Comparison of ENCODE assay signal across 8 mouse cellular contexts in genomic region chr7:80197941-80198778, GRCm38 (mm10). TPM values are rescaled to one million over a fixed set of nuclear protein-coding genes. Genes with fewer than 3 reads are reported as not detected.
A peak's percentile ranks its signal among the peaks of the same experiment; 100 is the strongest.
DNase-seq lines count a peak whose midpoint lies in the region; ATAC-seq and TF ChIP-seq lines count a peak whose summit lies in the region.

No protein-coding gene starts in this region.

- peak; percentile 90 for ATAC-seq in forebrain, embryonic 14.5 days
- ATAC-seq in lung, embryonic 14.5 days (ENCODE audit: insufficient read depth) = peak; percentile 94

- 0 out of 2 replicates have a peak, but pooled peaks have one; percentile 14 for TF ChIP-seq POLR2A in olfactory bulb, adult 2 months (IDR thresholded peaks at IDR 0.05; ENCODE audit: insufficient read depth, low read depth, low read length)
- peak; percentile 66; the same call in 1 of the 2 replicates for TF ChIP-seq POLR2A in thymus, adult 2 months (IDR thresholded peaks at IDR 0.05; ENCODE audit: control insufficient read depth, extremely low read depth, insufficient read depth, low read length, poor library complexity)

- peak overlapping the region; percentile 83 for H3K4me2 ChIP-seq in forebrain, embryonic 14.5 days (ENCODE audit: low read length)
- H3K4me2 ChIP-seq in lung, embryonic 14.5 days = peak overlapping the region; percentile 95

- peak; percentile 64 for DNase-seq in cerebellum, adult 11 months
- peak; percentile 85 for DNase-seq in forebrain, embryonic 14.5 days (ENCODE audit: low spot score)
- peak; percentile 74 to 78 for DNase-seq in heart, postnatal 14 days
- peak; percentile 62 to 74 for DNase-seq in layer of hippocampus, adult 2 months (ENCODE audit: low spot score in 2 of 2)
- peak; percentile 93 for DNase-seq in lung, embryonic 14.5 days
- DNase-seq in thymus, adult 2 months = peak; percentile 74

- peaks cover 87% of the 10 kb centered on the region for H3K4me1 ChIP-seq in E14TG2a.4 (replicated peaks; ENCODE audit: low read depth, low read length)
- peaks cover 53% of the 10 kb centered on the region for H3K4me1 ChIP-seq in forebrain, embryonic 14.5 days (ENCODE audit: control insufficient read depth, insufficient read depth, low read length)
- H3K4me1 ChIP-seq in lung, embryonic 14.5 days (ENCODE audit: insufficient read depth) = peaks cover 15% of the 10 kb centered on the region
- peaks cover 50% of the 10 kb centered on the region for H3K4me1 ChIP-seq in olfactory bulb, adult 2 months (ENCODE audit: control insufficient read depth, insufficient read depth, low read length)
- peaks cover 57% of the 10 kb centered on the region for H3K4me1 ChIP-seq in thymus, adult 2 months (replicated peaks; ENCODE audit: control insufficient read depth, insufficient read depth, low read length)

- peak overlapping the region; percentile 84 for H3K9ac ChIP-seq in forebrain, embryonic 14.5 days (ENCODE audit: low read length)
- H3K9ac ChIP-seq in lung, embryonic 14.5 days = peak overlapping the region; percentile 74

- H3K27ac ChIP-seq in forebrain, embryonic 14.5 days (ENCODE audit: low read depth, low read length) = peak overlapping the region; percentile 96
- peak overlapping the region; percentile 95 for H3K27ac ChIP-seq in layer of hippocampus, adult 2 months
- H3K27ac ChIP-seq in lung, embryonic 14.5 days (ENCODE audit: low read depth) = peak overlapping the region; percentile 93
- H3K27ac ChIP-seq in olfactory bulb, adult 2 months (ENCODE audit: insufficient read depth, low read depth, low read length) = peak overlapping the region; percentile 72
- H3K27ac ChIP-seq in thymus, adult 2 months (ENCODE audit: control insufficient read depth, insufficient read depth, low read length) = peak overlapping the region; percentile 67

- no peak for TF ChIP-seq CTCF in E14TG2a.4 (conservative IDR thresholded peaks at IDR 0.05; ENCODE audit: low read length)
- no peak for TF ChIP-seq CTCF in layer of hippocampus, adult 2 months (conservative IDR thresholded peaks at IDR 0.05)
- no peak for TF ChIP-seq CTCF in lung, embryonic 14.5 days (IDR thresholded peaks at IDR 0.05; ENCODE audit: low read depth)
- no peak for TF ChIP-seq CTCF in olfactory bulb, adult 2 months (IDR thresholded peaks at IDR 0.05; ENCODE audit: insufficient read depth, low read depth, low read length)
- TF ChIP-seq CTCF in thymus, adult 2 months (IDR thresholded peaks at IDR 0.05; ENCODE audit: borderline replicate concordance, control insufficient read depth, extremely low read depth, insufficient read depth, low read length, poor library complexity) = no peak

- H3K4me3 ChIP-seq in E14TG2a.4 (replicated peaks; ENCODE audit: low read length) = peak overlapping the region; percentile 94
- peak overlapping the region; percentile 72 for H3K4me3 ChIP-seq in forebrain, embryonic 14.5 days (ENCODE audit: low read depth, low read length)
- peak overlapping the region; percentile 78 for H3K4me3 ChIP-seq in layer of hippocampus, adult 2 months
- peak overlapping the region; percentile 68 for H3K4me3 ChIP-seq in lung, embryonic 14.5 days (ENCODE audit: low read depth, low read length)
- H3K4me3 ChIP-seq in olfactory bulb, adult 2 months (ENCODE audit: insufficient read depth, low read depth, low read length) = peak overlapping the region; percentile 71
- H3K4me3 ChIP-seq in thymus, adult 2 months (ENCODE audit: control insufficient read depth, insufficient read depth, low read length) = peak overlapping the region; percentile 97

- no peaks in the 10 kb centered on the region for H3K9me3 ChIP-seq in E14TG2a.4 (ENCODE audit: low read length)
- H3K9me3 ChIP-seq in forebrain, embryonic 14.5 days (replicated peaks; ENCODE audit: control insufficient read depth, low read length) = no peaks in the 10 kb centered on the region
- no peaks in the 10 kb centered on the region for H3K9me3 ChIP-seq in lung, embryonic 14.5 days (ENCODE audit: low read depth, low read length)

- no peaks in the 10 kb centered on the region for H3K27me3 ChIP-seq in E14TG2a.4 (ENCODE audit: insufficient read depth, low read length)
- no peaks in the 10 kb centered on the region for H3K27me3 ChIP-seq in forebrain, embryonic 14.5 days (replicated peaks; ENCODE audit: control insufficient read depth, insufficient read depth, low read length)
- H3K27me3 ChIP-seq in lung, embryonic 14.5 days (ENCODE audit: insufficient read depth, low read length) = no peaks in the 10 kb centered on the region
- H3K27me3 ChIP-seq in thymus, adult 2 months (ENCODE audit: control insufficient read depth, insufficient read depth, low read length) = no peaks in the 10 kb centered on the region

- WGBS in forebrain, embryonic 14.5 days = under 1% methylated on average over 47 of the region's 74 CpGs
- under 1% methylated on average over 68 of the region's 74 CpGs for WGBS in lung, embryonic 14.5 days
- under 1% methylated on average over 74 of the region's 74 CpGs for WGBS in olfactory bulb, adult 2 months
- under 1% methylated on average over 74 of the region's 74 CpGs for WGBS in thymus, adult 2 months

- intact Hi-C loops in heart, postnatal 14 days (cut with DNase I) = no loop called here

- peaks cover 46% of the 10 kb centered on the region for H3K36me3 ChIP-seq in E14TG2a.4 (ENCODE audit: insufficient read depth, low read length)
- 0 out of 2 replicates have a peak, but pooled peaks cover 3% of the 10 kb centered on the region for H3K36me3 ChIP-seq in forebrain, embryonic 14.5 days (ENCODE audit: control insufficient read depth, insufficient read depth, low read length)
- H3K36me3 ChIP-seq in lung, embryonic 14.5 days (ENCODE audit: insufficient read depth) = 0 out of 2 replicates have a peak, but pooled peaks cover 4% of the 10 kb centered on the region
- H3K36me3 ChIP-seq in thymus, adult 2 months (ENCODE audit: control insufficient read depth, insufficient read depth, low read length) = no peaks in the 10 kb centered on the region

RNA-seq across cellular contexts. Expression of gene Sema4b, which starts 11.5 kb away (rescaled TPM):
- polyA plus RNA-seq in forebrain, embryonic 14.5 days (2014; fragmentation: Nextera tagmentation; extraction: Ambion mirVana) = 11.6 and 12.8 TPM in 2 replicates
- total RNA-seq in heart, postnatal 14 days (2021) = 10 to 100 TPM; 12.9 to 13.4 TPM
- total RNA-seq in layer of hippocampus, adult 2 months (2021) = 10 to 100 TPM; 25.7 to 27.5 TPM
- 11.9 and 12.8 TPM in 2 replicates for polyA plus RNA-seq in lung, embryonic 14.5 days (2014; fragmentation: Nextera tagmentation; extraction: Ambion mirVana)
- polyA plus RNA-seq in olfactory bulb, adult 2 months (2012; ENCODE audit: insufficient read depth, insufficient read length, low replicate concordance, missing spikeins) = not detected in 2 replicates
- polyA plus RNA-seq in thymus, adult 2 months (2012; rRNA removed) = 37.4 and 44.1 TPM in 2 replicates

RNA-seq across cellular contexts. Expression of gene Cib1, which starts 34.5 kb away (rescaled TPM):
- 32.7 and 38.5 TPM in 2 replicates for polyA plus RNA-seq in forebrain, embryonic 14.5 days (2014; fragmentation: Nextera tagmentation; extraction: Ambion mirVana)
- total RNA-seq in heart, postnatal 14 days (2021) = 10 to 100 TPM; 18.1 to 22.5 TPM
- 10 to 100 TPM; 23.6 to 25.0 TPM for total RNA-seq in layer of hippocampus, adult 2 months (2021)
- 66.4 and 67.4 TPM in 2 replicates for polyA plus RNA-seq in lung, embryonic 14.5 days (2014; fragmentation: Nextera tagmentation; extraction: Ambion mirVana)
- polyA plus RNA-seq in olfactory bulb, adult 2 months (2012; ENCODE audit: insufficient read depth, insufficient read length, low replicate concordance, missing spikeins) = not detected in 2 replicates
- polyA plus RNA-seq in thymus, adult 2 months (2012; rRNA removed) = 152 and 192 TPM in 2 replicates

RNA-seq across cellular contexts. Expression of gene Gdpgp1, which starts 34.5 kb away (rescaled TPM):
- 2.1 and 2.7 TPM in 2 replicates for polyA plus RNA-seq in forebrain, embryonic 14.5 days (2014; fragmentation: Nextera tagmentation; extraction: Ambion mirVana)
- total RNA-seq in heart, postnatal 14 days (2021) = 1 to 10 TPM; 1.9 TPM
- 1 to 10 TPM; 6.1 to 6.8 TPM for total RNA-seq in layer of hippocampus, adult 2 months (2021)
- polyA plus RNA-seq in lung, embryonic 14.5 days (2014; fragmentation: Nextera tagmentation; extraction: Ambion mirVana) = 3.9 and 4.0 TPM in 2 replicates
- polyA plus RNA-seq in olfactory bulb, adult 2 months (2012; ENCODE audit: insufficient read depth, insufficient read length, low replicate concordance, missing spikeins) = not detected in 2 replicates
- polyA plus RNA-seq in thymus, adult 2 months (2012; rRNA removed) = 5.3 and 5.4 TPM in 2 replicates

RNA-seq across cellular contexts. Expression of gene Ttll13, which starts 48.0 kb away (rescaled TPM):
- polyA plus RNA-seq in forebrain, embryonic 14.5 days (2014; fragmentation: Nextera tagmentation; extraction: Ambion mirVana) = 0.87 and 1.2 TPM in 2 replicates
- total RNA-seq in heart, postnatal 14 days (2021) = under 1 TPM; 0.46 to 0.55 TPM
- 1 to 10 TPM; 1.4 to 3.3 TPM for total RNA-seq in layer of hippocampus, adult 2 months (2021)
- 0.50 and 0.71 TPM in 2 replicates for polyA plus RNA-seq in lung, embryonic 14.5 days (2014; fragmentation: Nextera tagmentation; extraction: Ambion mirVana)
- not detected in 2 replicates for polyA plus RNA-seq in olfactory bulb, adult 2 months (2012; ENCODE audit: insufficient read depth, insufficient read length, low replicate concordance, missing spikeins)
- polyA plus RNA-seq in thymus, adult 2 months (2012; rRNA removed) = 0.54 and 0.62 TPM in 2 replicates

Comparison
In these comparisons a context has a peak if more than half of its experiments do, and no peak if none do; other contexts are left out.
1. Peak in every context shown above with its lines: DNase-seq, ATAC-seq, H3K4me3 ChIP-seq and H3K27ac ChIP-seq.
2. RNA of gene Cib1, which starts 34.5 kb away (polyA plus RNA-seq): 152 to 192 TPM in thymus, adult 2 months, 66.4 to 67.4 TPM in lung, embryonic 14.5 days and 32.7 to 38.5 TPM in forebrain, embryonic 14.5 days; not detected in olfactory bulb, adult 2 months; every median in the first group is over 10 times any median in the second.